Mouse (Mus musculus): ENCODE measurements around the gene Rpl18a.

- TF ChIP-seq CTCF (IDR thresholded peaks at IDR 0.05; ENCODE audit: extremely low read depth, insufficient read depth, low read length): peak; percentile 59
- no peak for TF ChIP-seq POLR2A (IDR thresholded peaks at IDR 0.05; ENCODE audit: extremely low read depth, insufficient read depth, low read length)
Observed at GRCm38 (mm10) chr8:70893656-70894384, 3.4 kb downstream of the Rpl18a start.

Data from cortical plate, adult 2 months (tissue).